Mouse (Mus musculus) cerebellum, postnatal 10 days (tissue): ENCODE data around the gene Meis1.

Experiments
- DNase-seq, 2 experiments: peaks; one replicate each; pipeline ENCODE4 v3.0.0; 2021; ENCODE audit warnings: mixed read lengths in 2 of 2

The Meis1 gene

DNA sequence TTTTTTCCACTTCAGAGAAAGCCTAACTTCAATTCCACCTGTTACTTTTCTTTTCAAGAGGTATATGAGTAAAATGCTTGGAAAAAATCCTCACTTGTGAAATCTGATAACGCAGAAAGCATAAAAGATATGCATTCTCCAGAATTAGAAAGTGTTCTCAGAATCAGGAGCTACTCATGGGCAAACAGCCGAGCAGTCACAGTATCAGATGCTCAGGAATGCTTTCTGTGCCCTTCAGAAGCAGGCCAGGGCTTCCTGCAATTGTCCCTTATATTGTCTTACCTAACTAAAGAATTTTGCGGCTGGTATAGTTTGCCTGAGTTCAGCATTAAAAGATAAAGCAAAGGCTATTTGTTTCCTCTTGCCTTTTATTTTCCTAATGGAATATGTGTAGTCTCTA, 71.4 kb downstream of the Meis1 start:
- no peak for DNase-seq

DNA sequence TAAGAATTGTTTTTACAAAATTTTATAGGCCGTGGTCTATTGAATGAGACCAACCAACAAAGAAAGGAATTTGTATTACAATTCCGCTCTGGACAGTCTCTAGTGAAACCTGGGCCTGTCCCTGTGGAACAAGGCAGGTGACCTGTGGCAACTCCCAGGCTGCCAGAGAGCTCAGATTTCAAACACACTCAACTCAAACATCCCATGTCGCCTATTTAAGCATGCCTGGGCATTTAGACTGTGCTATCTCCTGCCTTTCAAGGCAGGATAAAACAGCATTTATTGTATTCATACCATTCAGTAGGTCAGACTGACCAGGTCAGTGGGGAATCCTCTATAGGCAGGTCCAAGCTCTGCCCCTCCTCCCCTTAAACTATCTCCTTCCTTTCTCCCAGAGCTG, 73.0 kb downstream of the Meis1 start:
- no peak for DNase-seq

DNA sequence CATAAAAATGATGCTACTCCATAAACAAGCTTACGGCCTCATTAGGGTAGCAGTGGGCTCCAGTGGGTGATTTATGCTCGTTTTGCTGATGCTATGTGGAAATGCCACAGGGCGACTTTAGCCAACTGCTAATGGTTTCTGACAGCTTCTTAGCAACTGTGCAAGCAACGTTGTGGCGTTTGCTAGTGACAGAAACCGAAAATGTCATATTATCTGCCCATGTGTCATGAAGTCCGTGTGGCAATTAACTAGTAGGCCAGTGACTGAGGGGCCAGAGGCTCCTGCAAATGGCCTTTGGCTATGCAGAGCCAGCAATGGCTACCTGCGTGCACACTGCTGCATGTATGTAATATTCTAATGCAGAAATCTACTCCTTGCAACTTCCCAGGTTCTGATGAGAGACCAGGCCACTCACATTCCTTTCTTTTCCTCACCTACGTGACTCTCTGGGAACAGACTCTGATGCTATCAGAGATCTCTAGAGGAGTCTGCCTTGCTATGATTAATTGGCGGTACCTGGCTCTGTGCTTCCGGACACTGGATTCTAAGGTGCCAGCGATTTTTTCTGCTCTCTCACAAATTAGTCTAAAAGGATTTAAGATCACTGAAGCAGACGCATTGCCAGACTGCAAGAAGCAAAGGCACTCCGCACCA, 73.7 kb downstream of the Meis1 start:
- peak in 1 of 2 experiments; percentile 23 for DNase-seq

DNA sequence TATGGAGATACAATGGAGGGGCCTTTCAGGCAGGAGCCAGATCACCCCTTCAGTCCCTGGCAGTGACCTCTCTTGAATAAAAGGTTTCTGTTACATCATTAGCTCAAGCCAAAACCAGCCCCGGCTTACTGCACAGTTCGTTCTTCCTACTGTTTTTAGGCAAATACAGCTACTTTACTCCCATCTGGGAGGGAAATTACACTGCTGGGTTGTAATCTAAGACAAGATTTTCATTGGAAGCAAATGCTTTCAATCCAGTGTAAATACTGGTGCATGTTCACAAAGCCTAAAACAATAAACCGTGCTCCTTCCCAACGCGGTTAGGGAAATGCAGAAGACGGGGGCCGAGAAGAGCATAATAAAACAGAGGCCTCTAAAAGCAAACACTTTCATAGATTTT, 74.6 kb downstream of the Meis1 start:
- DNase-seq = no peak

DNA sequence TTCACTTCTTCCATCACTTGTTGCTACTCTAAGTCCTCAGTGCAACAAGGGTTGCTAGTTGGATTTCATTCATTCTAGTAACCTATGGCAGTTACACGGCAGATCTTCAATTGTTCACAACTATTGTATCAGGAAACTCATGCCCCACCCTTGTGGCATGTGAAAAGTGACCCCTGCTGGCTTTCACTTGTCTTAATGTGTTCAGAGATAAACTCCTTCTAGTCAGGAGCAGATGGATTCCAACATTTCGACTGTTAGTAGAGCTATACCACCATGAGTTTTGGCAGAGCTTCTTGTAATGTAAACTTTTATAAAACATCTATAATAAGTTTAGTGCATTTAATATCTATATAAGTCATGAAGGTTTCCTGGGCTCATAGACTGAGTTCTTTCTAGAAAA, 75.8 kb downstream of the Meis1 start:
- no peak for DNase-seq

DNA sequence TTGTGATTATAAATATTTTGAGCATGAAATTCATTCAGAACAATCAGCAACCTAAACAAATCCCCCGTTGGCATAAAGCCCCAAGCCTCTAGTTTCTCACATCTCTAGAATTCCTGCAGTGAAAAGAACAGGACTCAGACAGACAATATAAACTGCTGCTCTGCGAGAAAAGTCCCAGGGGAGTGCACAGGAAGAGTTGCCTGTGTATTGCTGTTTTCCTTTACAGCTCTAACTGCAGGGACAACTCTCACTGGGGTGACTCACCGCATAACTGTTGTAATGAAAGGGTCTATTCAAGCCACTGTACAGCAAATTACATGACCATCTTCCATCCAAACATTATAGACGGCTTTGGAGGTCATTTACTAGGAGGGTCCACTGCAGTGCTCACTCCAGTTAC, 77.9 kb downstream of the Meis1 start:
- no peak for DNase-seq

DNA sequence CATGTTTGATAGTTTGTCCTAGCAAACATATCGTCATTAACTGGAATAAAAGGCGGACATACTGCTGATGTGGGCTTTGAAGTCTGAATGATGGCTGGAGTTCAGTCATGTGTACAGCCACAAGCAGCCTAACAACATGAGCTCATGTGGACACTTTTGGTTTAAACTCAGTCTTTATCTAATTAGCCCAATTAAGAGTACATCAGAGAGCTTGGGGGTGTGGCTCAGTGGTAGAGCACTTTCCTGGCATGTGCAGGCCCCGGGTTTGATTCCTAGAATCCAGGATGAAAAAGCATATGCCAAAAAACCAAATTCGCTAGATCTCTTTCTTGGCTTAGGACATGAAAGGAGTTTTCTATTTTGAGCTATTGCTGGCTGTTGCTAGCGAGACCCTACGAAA, 83.9 kb downstream of the Meis1 start:
- no peak for DNase-seq

DNA sequence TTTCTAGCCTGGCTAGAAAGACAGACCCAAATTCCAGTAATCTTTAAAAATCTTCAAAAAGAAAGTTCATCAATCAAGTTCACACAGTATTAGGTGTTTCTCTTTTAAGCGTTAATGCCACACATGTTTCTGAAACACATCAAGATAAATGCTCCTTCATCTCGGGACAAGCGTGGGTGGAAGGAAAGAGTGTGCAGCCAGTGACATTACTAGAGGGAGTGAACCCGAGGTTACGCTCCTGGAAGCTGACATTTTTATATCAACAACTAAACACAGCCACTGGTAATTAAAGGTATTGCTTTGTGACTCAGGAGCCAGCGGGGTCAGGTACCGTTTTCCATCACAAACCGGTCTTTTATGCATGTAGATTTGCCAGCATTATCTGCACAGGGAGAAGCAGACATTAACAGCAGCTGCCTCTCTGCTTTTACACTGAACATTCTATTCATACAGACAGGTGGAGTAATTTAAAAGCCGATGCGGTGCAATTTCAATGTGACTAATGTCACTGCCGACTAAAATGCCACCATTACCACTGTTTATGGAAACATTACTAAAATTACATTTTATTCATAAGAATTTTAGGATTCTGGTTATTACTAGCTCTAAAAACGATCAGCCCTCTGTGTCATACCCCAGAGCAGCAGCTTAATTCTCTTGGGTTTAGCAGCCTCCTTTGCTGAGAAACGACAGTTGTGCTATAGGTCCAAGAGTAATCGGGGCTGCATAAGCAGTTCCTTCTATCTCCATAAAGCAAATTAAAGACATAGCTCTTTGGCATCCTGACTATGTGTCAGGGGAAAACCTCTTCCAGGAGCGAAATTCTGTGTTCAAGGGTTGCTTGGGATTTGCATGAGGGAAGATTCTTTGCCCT, 87.5 kb downstream of the Meis1 start:
- DNase-seq = no peak

DNA sequence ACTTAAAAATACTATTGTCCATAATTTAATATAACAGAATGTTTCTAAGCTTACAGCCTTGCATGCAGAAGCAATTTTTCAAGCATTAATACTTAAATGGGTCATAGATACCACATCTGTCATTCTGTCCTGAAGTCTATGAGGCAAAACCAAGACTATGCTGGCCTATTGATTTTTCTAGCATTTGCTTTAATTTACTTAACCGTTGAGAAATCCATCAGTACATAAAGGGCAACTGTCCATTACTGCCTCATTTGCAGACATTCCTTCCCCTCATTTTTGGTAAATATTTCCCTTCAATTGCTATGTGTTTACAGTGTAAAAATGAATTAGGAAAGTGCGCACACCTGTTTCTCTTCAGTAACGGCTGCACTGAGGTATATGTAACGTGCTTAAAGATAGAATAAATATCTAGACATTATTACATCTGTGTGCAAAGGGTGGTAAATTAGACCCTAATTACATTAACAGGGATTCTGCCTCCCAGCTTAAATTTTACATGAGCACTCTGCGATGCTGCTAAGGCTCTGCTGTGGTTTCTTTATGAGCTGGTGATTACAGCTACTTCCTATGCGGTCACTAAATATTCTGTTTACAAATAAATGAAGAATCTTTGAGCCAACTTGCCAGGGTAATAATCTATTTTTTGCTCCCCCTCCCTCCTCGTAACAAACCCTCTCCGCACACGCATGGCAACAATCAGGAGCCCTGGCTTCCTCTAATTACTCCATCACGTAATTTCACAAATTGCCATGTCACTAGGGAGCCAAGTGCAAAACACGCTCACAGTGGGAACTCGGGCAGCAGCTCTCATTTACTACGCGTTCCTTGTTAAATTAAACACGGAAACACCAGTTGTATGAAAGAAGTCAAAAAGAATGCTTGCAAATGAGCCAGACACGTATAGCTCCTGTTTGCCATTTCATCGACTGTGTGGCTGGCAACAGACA, 88.7 kb downstream of the Meis1 start:
- DNase-seq = peak in 1 of 2 experiments; percentile 23

DNA sequence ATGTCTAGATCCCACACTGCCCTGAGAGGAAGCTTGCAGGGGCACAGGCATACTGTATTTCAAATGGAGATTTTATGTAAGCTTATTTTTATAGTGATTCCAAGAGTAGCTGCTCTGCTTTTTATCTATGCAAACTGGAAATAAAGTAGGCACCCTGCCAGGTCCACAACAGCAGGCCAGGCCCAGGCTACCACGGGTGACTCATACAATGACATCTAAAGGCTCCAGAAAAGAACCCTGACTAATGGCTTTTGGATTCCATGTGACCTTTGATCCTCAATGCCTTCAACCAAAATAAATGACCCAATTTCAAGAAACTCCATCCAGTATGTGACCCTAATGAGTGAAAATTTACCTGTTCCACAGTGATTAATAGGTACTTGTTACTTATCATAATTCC, 91.4 kb downstream of the Meis1 start:
- DNase-seq = peak; percentile 49 to 57

DNA sequence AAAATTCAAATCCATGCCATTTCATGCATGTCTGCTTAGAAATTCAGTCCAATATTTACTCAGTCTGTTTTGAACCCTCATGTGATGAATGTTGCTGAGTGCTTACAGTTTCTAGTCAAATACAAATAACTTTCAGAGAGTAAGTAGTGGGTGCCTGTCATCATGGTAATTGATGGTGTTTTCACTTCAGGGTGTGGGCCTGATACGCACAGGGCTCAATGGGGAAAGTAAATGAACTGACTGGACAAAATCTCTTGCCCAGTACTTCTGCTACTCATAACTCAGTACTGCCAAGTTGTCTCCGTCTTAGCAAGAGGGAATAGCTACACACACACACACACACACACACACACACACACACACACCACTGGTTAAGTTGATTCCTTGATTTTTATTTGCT, 92.0 kb downstream of the Meis1 start:
- DNase-seq = no peak

DNA sequence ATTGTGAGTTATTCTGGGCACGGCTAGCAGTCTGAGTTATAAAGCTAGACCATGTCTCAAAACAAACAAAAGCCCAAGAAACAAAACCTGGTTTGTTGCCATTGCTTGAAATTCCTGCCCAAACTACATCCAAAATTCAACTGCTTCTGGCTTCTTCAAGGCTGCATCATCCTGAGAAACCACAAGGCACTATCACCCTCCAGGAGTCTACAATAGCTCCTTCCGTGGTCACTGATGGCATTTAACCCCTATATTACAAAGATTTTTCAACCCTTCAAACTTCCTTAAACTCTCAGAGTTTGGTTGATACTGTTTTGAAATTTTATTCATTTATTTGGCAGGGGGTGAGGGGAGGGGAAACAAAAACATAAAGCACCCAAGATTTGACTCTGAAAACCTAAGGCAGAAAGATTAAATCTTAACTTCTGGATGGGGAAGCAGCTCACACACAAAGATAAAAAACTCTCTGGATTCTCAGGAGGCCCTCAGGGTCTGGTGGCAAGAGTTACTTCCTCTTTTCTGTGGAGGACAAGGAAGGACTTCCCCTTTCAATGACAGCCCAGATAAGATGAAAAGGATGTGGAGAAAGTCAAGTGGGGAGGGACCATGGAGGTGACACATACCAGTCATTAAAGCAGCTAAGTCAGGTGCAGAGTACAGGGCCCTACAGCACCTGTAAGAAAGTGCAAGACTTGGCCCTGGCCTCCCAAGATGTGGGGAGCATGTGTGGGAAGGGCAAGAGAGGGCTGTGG, 94.0 kb downstream of the Meis1 start:
- DNase-seq = no peak

DNA sequence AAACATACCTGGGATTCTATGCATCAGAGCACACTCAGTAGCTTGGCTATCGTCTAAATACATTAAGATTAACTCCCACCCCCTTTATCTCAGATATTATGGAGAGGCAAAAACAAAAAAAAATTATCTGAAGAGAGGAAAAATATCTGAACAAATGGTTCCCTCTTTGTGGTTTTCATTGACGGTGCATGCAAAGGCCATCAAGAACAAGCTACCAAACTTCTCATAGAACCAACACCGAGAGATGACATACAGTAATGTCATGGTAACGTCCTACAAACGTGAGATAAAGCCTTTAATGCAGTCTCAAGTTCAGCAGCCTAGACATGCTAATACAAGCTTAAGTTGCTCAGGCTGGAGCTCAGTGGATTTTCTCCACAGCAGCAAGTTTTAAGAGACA, 95.5 kb downstream of the Meis1 start:
- no peak for DNase-seq

DNA sequence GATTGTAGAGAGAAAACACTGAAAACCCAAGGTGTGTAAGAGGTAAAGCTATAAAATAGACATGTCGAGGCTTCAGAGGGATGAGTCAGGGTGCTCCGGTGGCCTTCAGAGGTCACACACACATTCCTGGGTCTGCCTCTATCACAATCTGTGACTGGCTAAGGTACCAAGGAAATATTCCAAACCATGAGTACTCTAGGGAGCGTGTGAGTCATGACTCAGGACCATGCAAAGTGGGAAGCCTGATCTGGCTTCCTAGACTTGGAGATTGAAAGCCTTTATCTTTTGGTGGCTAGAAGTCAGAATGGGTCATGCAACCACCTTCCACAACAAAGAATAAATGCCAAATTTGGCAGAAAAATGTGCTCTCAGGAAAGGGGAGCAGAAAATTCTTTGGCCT, 98.1 kb downstream of the Meis1 start:
- no peak for DNase-seq

DNA sequence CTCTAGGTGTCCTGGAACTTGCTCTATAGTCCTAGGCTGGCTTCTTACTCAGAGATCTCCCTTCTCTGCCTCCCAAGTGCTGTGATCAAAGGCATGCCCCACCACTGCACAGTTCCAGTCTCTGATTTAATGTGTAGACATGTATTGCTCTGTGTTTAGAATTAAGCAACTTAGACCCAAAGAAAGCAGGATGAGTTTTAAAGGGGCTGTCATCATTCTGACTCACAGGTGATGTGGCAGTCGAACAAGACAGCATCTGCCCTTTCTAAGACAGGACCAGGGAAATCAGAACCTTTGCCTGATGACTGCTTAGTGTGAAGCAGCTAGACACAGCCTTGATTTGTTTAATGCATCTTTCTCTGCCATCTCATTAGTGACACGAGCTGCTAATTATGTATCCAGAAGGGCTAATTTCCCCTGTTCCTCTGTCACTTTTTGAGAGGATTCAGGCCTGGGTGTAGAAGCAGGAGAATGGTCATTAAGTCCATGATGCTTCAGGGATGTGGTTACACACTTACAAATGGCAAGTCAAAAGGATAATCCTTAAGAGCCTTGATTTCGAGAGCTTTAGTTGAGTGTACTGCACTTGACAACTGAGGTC, 99.5 kb downstream of the Meis1 start:
- DNase-seq = no peak

DNA sequence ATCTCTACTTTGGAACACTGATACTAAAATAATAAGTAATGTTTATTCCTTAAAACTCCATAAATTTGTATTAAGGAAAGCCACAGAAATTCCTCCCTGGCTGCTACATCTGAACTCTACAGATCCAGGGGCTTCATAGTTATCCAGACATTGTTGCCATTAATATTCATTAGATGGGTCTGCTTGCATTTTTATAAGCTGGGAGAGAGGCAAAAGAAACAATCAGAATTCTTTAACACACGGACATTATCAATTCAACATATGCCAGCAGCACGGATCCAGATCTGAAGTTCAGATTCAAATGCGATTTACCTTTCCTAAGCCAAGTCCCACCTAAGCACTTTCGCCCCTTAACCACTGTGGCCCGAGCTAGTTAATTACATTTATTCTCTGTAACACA, 100.9 kb downstream of the Meis1 start:
- DNase-seq = no peak

DNA sequence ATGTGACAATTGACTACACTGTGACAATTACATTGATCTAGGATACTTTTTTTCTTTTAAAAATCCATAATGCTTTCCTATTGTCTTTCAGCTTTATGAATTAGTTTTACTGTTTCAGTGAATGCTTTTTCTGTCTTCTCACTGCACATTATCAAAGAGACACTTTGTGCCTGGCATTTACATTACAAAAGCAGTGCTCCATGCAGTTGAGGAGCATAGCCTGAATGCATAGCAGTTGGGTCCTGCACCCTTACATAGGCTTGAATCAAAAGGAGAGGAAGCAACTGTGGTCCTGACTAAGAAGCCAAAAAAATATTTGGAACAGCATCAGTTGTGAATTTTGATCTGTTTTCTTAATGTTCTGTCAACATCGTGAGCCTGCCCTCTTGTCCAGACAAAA, 105.5 kb downstream of the Meis1 start:
- DNase-seq = no peak

DNA sequence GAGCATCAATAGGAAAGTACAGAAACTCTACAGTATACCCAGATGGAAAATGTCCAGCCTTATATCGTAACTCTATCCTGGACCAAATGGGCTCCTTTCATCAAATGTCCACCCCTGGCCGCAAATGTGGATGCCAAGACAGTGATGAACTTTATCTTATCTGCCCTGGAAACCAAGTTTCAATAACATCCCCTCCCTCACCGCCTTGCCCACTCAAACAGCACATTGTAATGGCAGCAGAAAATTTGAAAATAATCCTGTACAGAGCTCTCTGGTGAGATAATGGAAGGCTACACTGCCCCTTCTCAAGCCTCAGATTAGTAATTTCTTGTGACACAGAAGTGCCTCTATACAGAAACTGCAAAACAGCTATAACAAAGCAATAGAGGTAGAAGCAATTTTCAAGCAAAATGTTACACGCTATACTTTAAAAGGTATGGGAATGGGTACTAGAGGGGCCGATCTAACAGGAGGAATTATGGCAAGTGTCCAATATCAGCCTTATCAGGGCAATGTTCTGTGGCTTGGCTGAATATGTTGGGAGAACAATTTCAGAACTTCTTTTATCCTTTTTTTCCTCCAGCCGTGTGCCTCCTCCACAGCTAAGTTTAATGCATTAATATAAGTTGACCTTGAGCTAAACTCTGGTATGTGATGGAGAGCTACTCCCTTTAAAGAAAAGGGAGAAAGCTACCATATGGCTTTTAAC, 106.3 kb downstream of the Meis1 start:
- no peak for DNase-seq

DNA sequence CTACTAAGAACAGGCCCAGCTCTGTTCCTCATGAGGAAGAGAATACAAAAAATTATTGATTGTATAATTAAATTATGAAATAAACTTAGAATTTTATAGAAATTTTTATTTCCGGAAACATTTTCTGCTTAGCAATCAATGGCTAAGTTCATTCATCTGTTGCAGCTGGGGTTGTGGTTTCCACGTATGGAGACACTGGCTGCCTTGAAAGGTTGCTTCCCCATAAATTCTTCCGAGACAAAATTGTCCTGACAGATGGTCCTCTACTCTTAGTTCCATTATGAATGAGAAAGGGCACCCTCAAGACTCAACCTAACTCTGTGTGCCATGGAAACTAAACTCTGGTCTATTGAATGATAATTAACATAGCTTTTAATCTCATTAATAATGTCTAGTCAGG, 111.9 kb downstream of the Meis1 start:
- no peak for DNase-seq

DNA sequence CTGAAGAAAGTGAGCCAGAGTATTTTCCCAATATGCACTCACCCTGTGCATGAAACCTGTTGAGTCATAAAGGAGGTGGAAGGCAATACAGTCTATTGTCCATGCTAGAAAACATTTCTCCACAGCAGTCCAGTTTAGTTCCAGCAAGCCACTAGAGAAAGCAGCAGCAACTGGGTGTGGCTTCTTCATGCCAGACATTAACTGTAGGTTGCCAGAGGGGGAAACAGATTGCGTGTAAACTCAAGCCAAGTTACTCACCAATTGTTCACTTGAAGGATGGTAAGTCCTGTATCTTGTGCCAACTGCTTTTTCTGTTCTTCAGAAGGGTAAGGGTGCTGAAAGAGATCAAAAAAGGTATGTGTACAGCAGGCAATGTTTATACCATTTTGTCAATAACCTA, 113.4 kb downstream of the Meis1 start:
- DNase-seq = no peak

DNA sequence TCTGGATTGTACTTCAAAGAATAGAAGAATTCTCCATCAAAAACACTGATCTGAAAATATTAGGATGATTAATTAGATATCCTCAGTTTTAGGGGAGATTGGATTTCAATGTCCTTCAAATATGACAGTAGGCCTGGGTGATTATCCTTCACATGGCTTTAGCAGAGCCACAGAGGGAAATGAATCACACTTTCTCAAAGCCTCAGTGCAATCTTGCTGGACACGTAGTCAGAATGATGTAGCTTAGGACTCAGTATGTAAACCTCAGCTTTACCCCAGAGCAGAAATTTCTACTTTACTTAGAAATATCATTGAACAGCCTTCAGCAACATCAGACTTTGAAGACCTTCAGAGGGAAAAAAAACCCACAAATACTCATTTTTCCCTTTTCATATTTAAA, 113.9 kb downstream of the Meis1 start:
- no peak for DNase-seq

DNA sequence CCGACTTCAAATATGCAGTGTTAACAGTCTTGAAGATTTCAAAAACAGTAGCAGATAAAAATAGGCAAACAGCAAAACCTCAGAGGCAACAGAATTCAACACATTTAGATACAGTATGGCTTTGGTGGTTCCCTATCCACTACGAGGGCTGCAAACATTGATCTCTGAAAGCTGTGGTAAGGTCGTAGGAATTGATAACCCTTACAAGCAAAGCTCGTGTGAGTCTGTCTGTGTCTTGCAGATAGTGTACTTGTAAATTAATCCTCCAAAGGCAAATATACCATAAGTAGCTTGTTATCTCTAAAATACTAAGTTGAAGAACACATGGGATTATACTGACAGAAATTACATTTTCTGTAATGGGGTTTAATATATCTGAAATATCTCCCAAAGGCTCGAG, 114.5 kb downstream of the Meis1 start:
- DNase-seq = no peak
